Mouse (Mus musculus): ENCODE results near the gene Nfia. TPM values are rescaled to one million over a fixed set of nuclear protein-coding genes. Genes with fewer than 3 reads are reported as not detected.

Gene Nfia
- polyA plus RNA-seq, 1 experiment from 2014 or later: 9.9 TPM

DNA sequence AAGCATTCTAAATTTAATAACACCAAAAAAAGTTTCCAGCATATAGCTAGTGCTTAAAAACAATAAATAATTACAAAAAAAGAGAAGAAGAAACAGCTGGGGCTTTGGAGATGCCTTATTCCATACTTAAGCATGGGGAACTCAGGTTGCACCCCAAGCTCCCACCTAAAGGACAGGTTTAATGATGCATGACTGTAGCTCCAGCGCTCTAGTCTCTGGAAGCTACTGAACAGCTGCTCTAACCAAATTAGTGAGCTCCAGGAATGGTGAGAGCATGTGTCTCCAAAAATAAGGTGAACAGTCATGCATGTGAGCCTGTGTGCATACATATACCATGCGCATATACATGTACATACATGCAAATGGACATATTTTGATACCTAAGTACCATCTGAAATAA is 200.5 kb downstream of the Nfia start:
- H3K36me3 ChIP-seq (replicated peaks; ENCODE audit: insufficient read depth, low read length): 0 out of 2 replicates have a peak, but pooled peaks cover 6% of the 10 kb centered on the region
- H3K4me3 ChIP-seq (ENCODE audit: low read depth, low read length): no peak overlapping the region
- no peaks in the 10 kb centered on the region for H3K27me3 ChIP-seq (ENCODE audit: insufficient read depth, low read length)
- H3K4me1 ChIP-seq (ENCODE audit: insufficient read depth): peaks cover 6% of the 10 kb centered on the region; the same call in 1 of the 2 replicates
- DNase-seq: no peak
- 88% methylated on average over 2 of the region's 2 CpGs for WGBS (ENCODE audit: insufficient replicate concordance)
- H3K27ac ChIP-seq (ENCODE audit: low read depth): no peak overlapping the region
- H3K9ac ChIP-seq (replicated peaks): no peak overlapping the region
- H3K9me3 ChIP-seq (ENCODE audit: low read length): no peaks in the 10 kb centered on the region
- no peak for ATAC-seq
- no peak overlapping the region for H3K4me2 ChIP-seq (ENCODE audit: low read depth, low read length)
- no peak for TF ChIP-seq EP300 (IDR thresholded peaks at IDR 0.05; ENCODE audit: low read depth)
- TF ChIP-seq CTCF (IDR thresholded peaks at IDR 0.05; ENCODE audit: low read depth): no peak

GRCm38 (mm10) chr4:97974037-97974436 is 201.5 kb downstream of the Nfia start:
- H3K36me3 ChIP-seq (replicated peaks; ENCODE audit: insufficient read depth, low read length): 0 out of 2 replicates have a peak, but pooled peaks cover 6% of the 10 kb centered on the region
- 60% methylated on average over 6 of the region's 6 CpGs for WGBS (ENCODE audit: insufficient replicate concordance)
- H3K9ac ChIP-seq (replicated peaks): no peak overlapping the region
- H3K4me3 ChIP-seq (ENCODE audit: low read depth, low read length): no peak overlapping the region
- no peaks in the 10 kb centered on the region for H3K4me1 ChIP-seq (ENCODE audit: insufficient read depth)
- TF ChIP-seq CTCF (IDR thresholded peaks at IDR 0.05; ENCODE audit: low read depth): no peak
- no peak for TF ChIP-seq EP300 (IDR thresholded peaks at IDR 0.05; ENCODE audit: low read depth)
- H3K4me2 ChIP-seq (ENCODE audit: low read depth, low read length): no peak overlapping the region
- H3K27ac ChIP-seq (ENCODE audit: low read depth): no peak overlapping the region
- ATAC-seq (no peak), DNase-seq (no peak)
- no peaks in the 10 kb centered on the region for H3K9me3 ChIP-seq (ENCODE audit: low read length)
- H3K27me3 ChIP-seq (ENCODE audit: insufficient read depth, low read length): no peaks in the 10 kb centered on the region

GRCm38 (mm10) chr4:97976891-97977290 is 204.4 kb downstream of the Nfia start:
- H3K4me3 ChIP-seq (ENCODE audit: low read depth, low read length): no peak overlapping the region
- H3K36me3 ChIP-seq (replicated peaks; ENCODE audit: insufficient read depth, low read length): no peaks in the 10 kb centered on the region
- H3K4me1 ChIP-seq (ENCODE audit: insufficient read depth): no peaks in the 10 kb centered on the region
- H3K27me3 ChIP-seq (ENCODE audit: insufficient read depth, low read length): no peaks in the 10 kb centered on the region
- ATAC-seq (no peak), DNase-seq (no peak)
- TF ChIP-seq EP300 (IDR thresholded peaks at IDR 0.05; ENCODE audit: low read depth): no peak
- WGBS (ENCODE audit: insufficient replicate concordance): 70% methylated on average over 5 of the region's 5 CpGs
- no peak overlapping the region for H3K9ac ChIP-seq (replicated peaks)
- H3K27ac ChIP-seq (ENCODE audit: low read depth): no peak overlapping the region
- H3K9me3 ChIP-seq (ENCODE audit: low read length): no peaks in the 10 kb centered on the region
- H3K4me2 ChIP-seq (ENCODE audit: low read depth, low read length): no peak overlapping the region

- TF ChIP-seq CTCF (IDR thresholded peaks at IDR 0.05; ENCODE audit: low read depth) (no peak), EP300 (IDR thresholded peaks at IDR 0.05; ENCODE audit: low read depth) (no peak)
- ATAC-seq: no peak
- 81% methylated on average over 2 of the region's 2 CpGs for WGBS (ENCODE audit: insufficient replicate concordance)
Observed at GRCm38 (mm10) chr4:97984361-97984760, 211.8 kb downstream of the Nfia start.

GRCm38 (mm10) chr4:97986056-97986734 is 213.7 kb downstream of the Nfia start:
- Histone ChIP-seq H3K4me2 (ENCODE audit: low read depth, low read length) (no peak overlapping the region), H3K9me3 (ENCODE audit: low read length) (no peaks in the 10 kb centered on the region), H3K9ac (replicated peaks) (no peak overlapping the region), H3K4me1 (ENCODE audit: insufficient read depth) (peaks cover 10% of the 10 kb centered on the region), H3K27ac (ENCODE audit: low read depth) (no peak overlapping the region; the same call in 1 of the 2 replicates), H3K27me3 (ENCODE audit: insufficient read depth, low read length) (no peaks in the 10 kb centered on the region), H3K36me3 (replicated peaks; ENCODE audit: insufficient read depth, low read length) (no peaks in the 10 kb centered on the region), H3K4me3 (ENCODE audit: low read depth, low read length) (no peak overlapping the region)
- DNase-seq (no peak), ATAC-seq (no peak)
- WGBS (ENCODE audit: insufficient replicate concordance): 68% methylated on average over 1 of the region's 1 CpGs
- TF ChIP-seq CTCF (IDR thresholded peaks at IDR 0.05; ENCODE audit: low read depth): no peak

More at GRCm38 (mm10) chr4:97984361-97984760, 211.8 kb downstream of the Nfia start:
- Histone ChIP-seq H3K4me3 (ENCODE audit: low read depth, low read length) (no peak overlapping the region), H3K9me3 (ENCODE audit: low read length) (no peaks in the 10 kb centered on the region), H3K4me1 (ENCODE audit: insufficient read depth) (peaks cover 10% of the 10 kb centered on the region), H3K27me3 (ENCODE audit: insufficient read depth, low read length) (no peaks in the 10 kb centered on the region), H3K9ac (replicated peaks) (no peak overlapping the region), H3K4me2 (ENCODE audit: low read depth, low read length) (no peak overlapping the region), H3K27ac (ENCODE audit: low read depth) (no peak overlapping the region), H3K36me3 (replicated peaks; ENCODE audit: insufficient read depth, low read length) (no peaks in the 10 kb centered on the region)
- no peak for DNase-seq

- TF ChIP-seq CTCF (IDR thresholded peaks at IDR 0.05; ENCODE audit: low read depth) (no peak), EP300 (IDR thresholded peaks at IDR 0.05; ENCODE audit: low read depth) (no peak)
- no peak overlapping the region; the same call in 1 of the 2 replicates for H3K27ac ChIP-seq (ENCODE audit: low read depth)
- H3K9me3 ChIP-seq (ENCODE audit: low read length): no peaks in the 10 kb centered on the region
- no peak for DNase-seq
- WGBS (ENCODE audit: insufficient replicate concordance): 68% methylated on average over 4 of the region's 4 CpGs
- no peak overlapping the region for H3K4me2 ChIP-seq (ENCODE audit: low read depth, low read length)
- peaks cover 10% of the 10 kb centered on the region for H3K4me1 ChIP-seq (ENCODE audit: insufficient read depth)
- H3K4me3 ChIP-seq (ENCODE audit: low read depth, low read length): no peak overlapping the region
- H3K36me3 ChIP-seq (replicated peaks; ENCODE audit: insufficient read depth, low read length): no peaks in the 10 kb centered on the region
- no peak overlapping the region for H3K9ac ChIP-seq (replicated peaks)
- ATAC-seq: no peak
- H3K27me3 ChIP-seq (ENCODE audit: insufficient read depth, low read length): no peaks in the 10 kb centered on the region
Observed at GRCm38 (mm10) chr4:97986735-97987075, 214.2 kb downstream of the Nfia start.
